Mouse (Mus musculus) hindbrain, embryonic 11.5 days (tissue): ENCODE measurements around the gene Ascc1. TPM values are rescaled to one million over a fixed set of nuclear protein-coding genes. Genes with fewer than 3 reads are reported as not detected.
A peak's percentile ranks its signal among the peaks of the same experiment; 100 is the strongest.

Experiments
- ATAC-seq: fragments of 200-750 bp; cut with Nextera tagmentation; 2 replicates; pipeline ENCODE4 v1.8.0; 2017; ENCODE audit warnings: mild to moderate bottlenecking, moderate TSS enrichment, moderate library complexity; ENCODE audit not compliant: low FRiP score
- DNase-seq: peaks from one replicate; pipeline ENCODE4 v3.0.0-alpha.2; 2015; ENCODE audit warnings: low spot score
- H3K27ac ChIP-seq: fragments of 300-500 bp; sonication (generic); 2 replicates; pipeline ENCODE4 v1.5.1; 2014; ENCODE audit warnings: mild to moderate bottlenecking, low read depth, low read length
- H3K27me3 ChIP-seq: fragments of 300-500 bp; sonication (generic); 2 replicates; pipeline ENCODE4 v1.6.1; 2014; ENCODE audit warnings: mild to moderate bottlenecking, low read length, moderate library complexity, mixed read lengths; ENCODE audit not compliant: control insufficient read depth, insufficient read depth
- H3K36me3 ChIP-seq: fragments of 300-500 bp; sonication (generic); 2 replicates; pipeline ENCODE4 v1.6.1; 2014; ENCODE audit warnings: mild to moderate bottlenecking, low read length, moderate library complexity, mixed read lengths; ENCODE audit not compliant: control insufficient read depth, insufficient read depth
- H3K4me1 ChIP-seq: fragments of 300-500 bp; sonication (generic); replicated peaks from 2 replicates; pipeline ENCODE4 v1.6.1; 2014; ENCODE audit warnings: low read length, mixed read lengths; ENCODE audit not compliant: control insufficient read depth, insufficient read depth
- H3K4me2 ChIP-seq: fragments of 300-500 bp; sonication (generic); replicated peaks from 2 replicates; pipeline ENCODE4 v1.6.1; 2014; ENCODE audit warnings: mild to moderate bottlenecking, low read depth, low read length
- H3K4me3 ChIP-seq: fragments of 300-500 bp; sonication (generic); 2 replicates; pipeline ENCODE4 v1.5.1; 2014; ENCODE audit warnings: low read depth, low read length
- H3K9ac ChIP-seq: fragments of 300-500 bp; sonication (generic); 2 replicates; pipeline ENCODE4 v1.6.1; 2014; ENCODE audit warnings: low read depth, low read length
- H3K9me3 ChIP-seq: fragments of 300-500 bp; sonication (generic); 2 replicates; pipeline ENCODE4 v1.6.1; 2016; ENCODE audit warnings: low read length; ENCODE audit not compliant: control insufficient read depth
- WGBS: fragments of 180-500 bp; shearing (Covaris S2); extraction: QIAGEN DNeasy Blood & Tissue Kit; methylation state at CpG from one replicate; pipeline ENCODE4 v1.1.7; 2014; 5-methylcytosine and 5-hydroxymethylcytosine counted together
- polyA plus RNA-seq: library from polyadenylated mRNA; unstranded; fragments of >200 nt; fragmentation: Nextera tagmentation; extraction: Ambion mirVana; gene quantifications from 2 replicates; pipeline ENCODE4 v1.2.1, GENCODE M21; 2014

Gene Ascc1
- polyA plus RNA-seq, 1 experiment from 2014 or later, result 42.9 TPM

GRCm38 (mm10) chr10:59965362-59965695 lies 37.3 kb upstream of the Ascc1 start:
- Histone ChIP-seq H3K9ac (no peak overlapping the region), H3K27me3 (no peaks in the 10 kb centered on the region), H3K9me3 (no peaks in the 10 kb centered on the region), H3K4me1 (peaks cover 8% of the 10 kb centered on the region), H3K27ac (peak overlapping the region; percentile 65), H3K4me2 (peak overlapping the region; percentile 38), H3K36me3 (no peaks in the 10 kb centered on the region), H3K4me3 (no peak overlapping the region)
- DNase-seq, result no peak
- 49% methylated on average over 9 of the region's 9 CpGs for WGBS
- ATAC-seq, result no peak

- no peak overlapping the region for H3K4me2 ChIP-seq
- H3K27me3 ChIP-seq, result no peaks in the 10 kb centered on the region
- ATAC-seq (no peak), DNase-seq (no peak)
- no peak overlapping the region for H3K9ac ChIP-seq
- no peaks in the 10 kb centered on the region for H3K9me3 ChIP-seq
- no peaks in the 10 kb centered on the region for H3K36me3 ChIP-seq
- H3K27ac ChIP-seq, result peak overlapping the region; percentile 65; the same call in 1 of the 2 replicates
- 67% methylated on average over 8 of the region's 8 CpGs for WGBS
- H3K4me1 ChIP-seq, result peaks cover 13% of the 10 kb centered on the region
- no peak overlapping the region for H3K4me3 ChIP-seq
Observed at GRCm38 (mm10) chr10:59965788-59966187, 36.8 kb upstream of the Ascc1 start.

- H3K9ac ChIP-seq, result no peak overlapping the region
- no peak overlapping the region for H3K27ac ChIP-seq
- H3K4me1 ChIP-seq, result peaks cover 13% of the 10 kb centered on the region
- WGBS, result 93% methylated on average over 6 of the region's 6 CpGs
- H3K4me2 ChIP-seq, result no peak overlapping the region
- H3K9me3 ChIP-seq, result no peaks in the 10 kb centered on the region
- H3K27me3 ChIP-seq, result no peaks in the 10 kb centered on the region
- H3K36me3 ChIP-seq, result no peaks in the 10 kb centered on the region
- no peak overlapping the region for H3K4me3 ChIP-seq
- DNase-seq (no peak), ATAC-seq (no peak)
Observed at GRCm38 (mm10) chr10:59966743-59967142, 35.9 kb upstream of the Ascc1 start.

GRCm38 (mm10) chr10:59967309-59967942 lies 35.2 kb upstream of the Ascc1 start:
- WGBS, result 90% methylated on average over 6 of the region's 6 CpGs
- Histone ChIP-seq H3K36me3 (no peaks in the 10 kb centered on the region), H3K27ac (no peak overlapping the region), H3K9me3 (no peaks in the 10 kb centered on the region), H3K4me2 (no peak overlapping the region), H3K4me3 (no peak overlapping the region), H3K9ac (no peak overlapping the region), H3K4me1 (peaks cover 13% of the 10 kb centered on the region), H3K27me3 (no peaks in the 10 kb centered on the region)
- DNase-seq (no peak), ATAC-seq (no peak)

GRCm38 (mm10) chr10:59969821-59970449 lies 32.7 kb upstream of the Ascc1 start:
- no peaks in the 10 kb centered on the region for H3K27me3 ChIP-seq
- no peaks in the 10 kb centered on the region for H3K36me3 ChIP-seq
- peak overlapping the region; percentile 92 for H3K27ac ChIP-seq
- peak; percentile 84 for DNase-seq
- H3K4me2 ChIP-seq, result peak overlapping the region; percentile 71
- H3K9me3 ChIP-seq, result no peaks in the 10 kb centered on the region
- peak overlapping the region; percentile 94 for H3K9ac ChIP-seq
- peaks cover 16% of the 10 kb centered on the region for H3K4me1 ChIP-seq
- under 1% methylated on average over 25 of the region's 25 CpGs for WGBS
- peak; percentile 52 for ATAC-seq
- peak overlapping the region; percentile 48 for H3K4me3 ChIP-seq

GRCm38 (mm10) chr10:59970450-59971062 lies 32.0 kb upstream of the Ascc1 start:
- Histone ChIP-seq H3K4me1 (peaks cover 12% of the 10 kb centered on the region), H3K36me3 (no peaks in the 10 kb centered on the region), H3K27me3 (no peaks in the 10 kb centered on the region), H3K27ac (peak overlapping the region; percentile 92), H3K9me3 (no peaks in the 10 kb centered on the region), H3K9ac (peak overlapping the region; percentile 94), H3K4me2 (peak overlapping the region; percentile 71), H3K4me3 (peak overlapping the region; percentile 48)
- WGBS, result 28% methylated on average over 6 of the region's 6 CpGs
- no peak for ATAC-seq
- DNase-seq, result no peak

- Histone ChIP-seq H3K4me2 (no peak overlapping the region), H3K4me1 (peaks cover 12% of the 10 kb centered on the region), H3K9me3 (no peaks in the 10 kb centered on the region), H3K36me3 (no peaks in the 10 kb centered on the region), H3K27me3 (no peaks in the 10 kb centered on the region), H3K27ac (no peak overlapping the region), H3K9ac (no peak overlapping the region), H3K4me3 (no peak overlapping the region)
- no peak for ATAC-seq
- no peak for DNase-seq
- WGBS, result 92% methylated on average over 8 of the region's 8 CpGs
Observed at GRCm38 (mm10) chr10:59971813-59972212, 30.8 kb upstream of the Ascc1 start.

GRCm38 (mm10) chr10:59972534-59972933 lies 30.1 kb upstream of the Ascc1 start:
- Histone ChIP-seq H3K4me3 (no peak overlapping the region), H3K4me1 (peaks cover 12% of the 10 kb centered on the region), H3K36me3 (no peaks in the 10 kb centered on the region), H3K9me3 (no peaks in the 10 kb centered on the region), H3K9ac (no peak overlapping the region), H3K27me3 (no peaks in the 10 kb centered on the region), H3K27ac (no peak overlapping the region), H3K4me2 (no peak overlapping the region)
- WGBS, result 62% methylated on average over 2 of the region's 2 CpGs
- ATAC-seq, result no peak
- no peak for DNase-seq

GRCm38 (mm10) chr10:59972999-59973398 lies 29.6 kb upstream of the Ascc1 start:
- no peak for DNase-seq
- H3K4me3 ChIP-seq, result no peak overlapping the region

More at GRCm38 (mm10) chr10:59972999-59973398, 29.6 kb upstream of the Ascc1 start:
- no peaks in the 10 kb centered on the region for H3K27me3 ChIP-seq
- ATAC-seq, result no peak
- no peak overlapping the region for H3K4me2 ChIP-seq
- H3K9ac ChIP-seq, result no peak overlapping the region
- no peaks in the 10 kb centered on the region for H3K36me3 ChIP-seq
- WGBS, result 82% methylated on average over 6 of the region's 6 CpGs
- H3K9me3 ChIP-seq, result no peaks in the 10 kb centered on the region
- no peak overlapping the region for H3K27ac ChIP-seq
- peaks cover 12% of the 10 kb centered on the region for H3K4me1 ChIP-seq
